Mouse (Mus musculus) adrenal gland, adult 8-10 months (tissue): ENCODE measurements around the gene Pfkfb2. TPM values are rescaled to one million over a fixed set of nuclear protein-coding genes. Genes with fewer than 3 reads are reported as not detected.
"Not testable (repeated sequence)": the region's sequence is repeated elsewhere in the genome, so short reads cannot be mapped to it uniquely, and the experiment has no call there.

ENCODE experiments used
- DNase-seq: peaks from one replicate; pipeline ENCODE4 v3.0.0; 2022
- total RNA-seq, 4 experiments: library from RNA; stranded (reverse); gene quantifications; 2 replicates each; pipeline ENCODE4 v1.2.4; 2022

Gene Pfkfb2
- total RNA-seq, 4 experiments from 2014 or later = 29.4 to 107 (median 61.6) TPM

GRCm38 (mm10) chr1:130683905-130684304 lies 45.1 kb downstream of the Pfkfb2 start:
- DNase-seq = no peak

- DNase-seq = no peak
Measured at GRCm38 (mm10) chr1:130681656-130682413, 47.2 kb downstream of the Pfkfb2 start.

GRCm38 (mm10) chr1:130681075-130681474 lies 48.0 kb downstream of the Pfkfb2 start:
- no peak for DNase-seq

GRCm38 (mm10) chr1:130678551-130678950 lies 50.5 kb downstream of the Pfkfb2 start:
- no peak for DNase-seq

GRCm38 (mm10) chr1:130663576-130663975 lies 65.5 kb downstream of the Pfkfb2 start:
- DNase-seq = not testable (repeated sequence)

GRCm38 (mm10) chr1:130661454-130661853 lies 67.6 kb downstream of the Pfkfb2 start, which contains the start of gene C4bp:
Gene C4bp (minus strand): TSS chr1:130661632.
- DNase-seq = no peak

GRCm38 (mm10) chr1:130659641-130660040 lies 69.4 kb downstream of the Pfkfb2 start:
- DNase-seq = not testable (repeated sequence)

GRCm38 (mm10) chr1:130644103-130644502 lies 85.0 kb downstream of the Pfkfb2 start:
- DNase-seq = no peak

GRCm38 (mm10) chr1:130640967-130641366 lies 88.1 kb downstream of the Pfkfb2 start:
- no peak for DNase-seq

Other genes starting within 250 kb of the Pfkfb2 start
- not detected for gene Zp3r, start 99.6 kb downstream of the Pfkfb2 start, total RNA-seq
- gene C4bp, start 67.6 kb downstream of the Pfkfb2 start, total RNA-seq = under 1 TPM in 1 of 4 experiments, not detected in 3; 0.32 TPM
- under 1 TPM in 2 of 4 experiments, not detected in 2; 0.31 to 0.35 TPM for gene Gm29427, start 13.5 kb downstream of the Pfkfb2 start, total RNA-seq
- gene Yod1, start 11.9 kb downstream of the Pfkfb2 start, total RNA-seq = 10 to 100 TPM in 2 of 4 experiments, 1 to 10 TPM in 2; 7.8 to 16.6 (median 11.6) TPM
- 10 to 100 TPM in 2 of 4 experiments, 1 to 10 TPM in 2; 3.7 to 16.2 (median 8.1) TPM for gene AA986860, start 2.7 kb upstream of the Pfkfb2 start, total RNA-seq
- gene Fcamr, start 71.6 kb upstream of the Pfkfb2 start, total RNA-seq = under 1 TPM in 1 of 4 experiments, not detected in 3; 0.22 TPM
- under 1 TPM; 0.09 to 0.51 (median 0.35) TPM for gene Pigr, start 97.4 kb upstream of the Pfkfb2 start, total RNA-seq
- 1 to 10 TPM in 1 of 4 experiments, under 1 TPM in 3; 0.70 to 1.0 (median 0.77) TPM for gene Fcmr, start 136.4 kb upstream of the Pfkfb2 start, total RNA-seq
- not detected for gene Il24, start 158.2 kb upstream of the Pfkfb2 start, total RNA-seq
- gene Il20, start 182.2 kb upstream of the Pfkfb2 start, total RNA-seq = not detected
- gene Il19, start 210.9 kb upstream of the Pfkfb2 start, total RNA-seq = not detected